Mouse (Mus musculus): Measurements from ENCODE around the gene Ebf3.

Gene Ebf3

GRCm38 (mm10) chr7:137277713-137278112 is 36.5 kb downstream of the Ebf3 start:
- DNase-seq, result no peak

- no peak for DNase-seq
Observed at GRCm38 (mm10) chr7:137272252-137272651, 42.0 kb downstream of the Ebf3 start.

GRCm38 (mm10) chr7:137268452-137269155 is 45.6 kb downstream of the Ebf3 start:
- no peak for DNase-seq

GRCm38 (mm10) chr7:137267441-137267840 is 46.8 kb downstream of the Ebf3 start:
- no peak for DNase-seq

- no peak for DNase-seq
Observed at GRCm38 (mm10) chr7:137266575-137266974, 47.7 kb downstream of the Ebf3 start.

- DNase-seq, result no peak
Observed at GRCm38 (mm10) chr7:137262330-137262729, 51.9 kb downstream of the Ebf3 start.

GRCm38 (mm10) chr7:137246213-137246872 is 67.9 kb downstream of the Ebf3 start:
- DNase-seq, result peak; percentile 66

- DNase-seq, result no peak
Observed at GRCm38 (mm10) chr7:137244839-137245238, 69.4 kb downstream of the Ebf3 start.

GRCm38 (mm10) chr7:137240481-137240880 is 73.8 kb downstream of the Ebf3 start:
- DNase-seq, result no peak

GRCm38 (mm10) chr7:137239542-137240133 is 74.6 kb downstream of the Ebf3 start:
- no peak for DNase-seq

- no peak for DNase-seq
Observed at GRCm38 (mm10) chr7:137237419-137237818, 76.8 kb downstream of the Ebf3 start.

GRCm38 (mm10) chr7:137223823-137224222 is 90.4 kb downstream of the Ebf3 start:
- no peak for DNase-seq

GRCm38 (mm10) chr7:137222831-137223505 is 91.3 kb downstream of the Ebf3 start:
- no peak for DNase-seq

GRCm38 (mm10) chr7:137221599-137221998 is 92.6 kb downstream of the Ebf3 start:
- DNase-seq, result no peak

- DNase-seq, result no peak
Observed at GRCm38 (mm10) chr7:137220436-137220835, 93.8 kb downstream of the Ebf3 start.

- DNase-seq, result no peak
Observed at GRCm38 (mm10) chr7:137218706-137219105, 95.5 kb downstream of the Ebf3 start.

GRCm38 (mm10) chr7:137213444-137213843 is 100.8 kb downstream of the Ebf3 start:
- DNase-seq, result no peak

GRCm38 (mm10) chr7:137211332-137211731 is 102.9 kb downstream of the Ebf3 start:
- DNase-seq, result no peak

- no peak for DNase-seq
Observed at GRCm38 (mm10) chr7:137209688-137210345, 104.4 kb downstream of the Ebf3 start.

- DNase-seq, result no peak
Observed at GRCm38 (mm10) chr7:137208556-137208955, 105.7 kb downstream of the Ebf3 start.

- no peak for DNase-seq
Observed at GRCm38 (mm10) chr7:137206770-137207285, 107.4 kb downstream of the Ebf3 start.

- DNase-seq, result no peak
Observed at GRCm38 (mm10) chr7:137199533-137199932, 114.7 kb downstream of the Ebf3 start.

GRCm38 (mm10) chr7:137198921-137199320 is 115.3 kb downstream of the Ebf3 start:
- no peak for DNase-seq

Data from thymus, postnatal 14 days (tissue).